Mouse (Mus musculus) hematopoietic stem cell, adult 5-6 weeks (primary cell): ENCODE results near the gene Stag3. TPM values are rescaled to one million over a fixed set of nuclear protein-coding genes. Genes with fewer than 3 reads are reported as not detected.
A peak's percentile ranks its signal among the peaks of the same experiment; 100 is the strongest.

Experiments
- ATAC-seq, 2 experiments: fragments of 125-278 bp in 1 of 2; replicated peaks in 1 of 2; 2 replicates each; pipeline ENCODE4 v1.8.0; 2016 to 2017; ENCODE audit warnings: inconsistent platforms in 2 of 2, mild to moderate bottlenecking in 2 of 2, moderate number of reproducible peaks in 2 of 2, low read depth in 1 of 2, moderate TSS enrichment in 1 of 2; ENCODE audit not compliant: low FRiP score in 2 of 2, poor library complexity in 2 of 2, severe bottlenecking in 2 of 2, insufficient read depth in 1 of 2, low TSS enrichment in 1 of 2
- total RNA-seq: library from RNA; stranded (forward); fragments of 172-1452, 232-1000 nt; gene quantifications from 2 replicates; pipeline ENCODE4 v1.2.3, GENCODE M21; 2017

Gene Stag3
- total RNA-seq, 1 experiment from 2014 or later, result 8.7 TPM

GRCm38 (mm10) chr5:138263260-138264206 is 16.5 kb upstream of the Stag3 start, which contains the start of gene BC037034:
Gene BC037034, minus strand, starts transcription at chr5:138264033.
- ATAC-seq, result peak; percentile 91 to 92

GRCm38 (mm10) chr5:138264207-138264578 is 15.8 kb upstream of the Stag3 start:
- peak; percentile 9; a peak in 1 of 4 replicates for ATAC-seq

- no peak for ATAC-seq
Measured at GRCm38 (mm10) chr5:138265712-138266111, 14.3 kb upstream of the Stag3 start.

GRCm38 (mm10) chr5:138267114-138267513 is 12.9 kb upstream of the Stag3 start:
- ATAC-seq, result no peak

- ATAC-seq, result no peak
Measured at GRCm38 (mm10) chr5:138268980-138269379, 11.1 kb upstream of the Stag3 start.

GRCm38 (mm10) chr5:138271232-138271631 is 8.8 kb upstream of the Stag3 start:
- no peak for ATAC-seq

GRCm38 (mm10) chr5:138272409-138272923 is 7.6 kb upstream of the Stag3 start, which contains the start of gene Gal3st4:
Gene Gal3st4, minus strand, starts transcription at chr5:138272840.
- ATAC-seq, result no peak

- ATAC-seq, result no peak
Measured at GRCm38 (mm10) chr5:138274186-138274585, 5.9 kb upstream of the Stag3 start.

GRCm38 (mm10) chr5:138275216-138276050 is 4.6 kb upstream of the Stag3 start:
- no peak for ATAC-seq

GRCm38 (mm10) chr5:138277994-138278393 is 2.0 kb upstream of the Stag3 start:
- no peak for ATAC-seq

- no peak for ATAC-seq
Measured at GRCm38 (mm10) chr5:138280425-138280768, 357 bp downstream of the Stag3 start.

- ATAC-seq, result no peak
Measured at GRCm38 (mm10) chr5:138280829-138281228, 789 bp downstream of the Stag3 start.

GRCm38 (mm10) chr5:138281798-138282197 is 1.8 kb downstream of the Stag3 start:
- no peak for ATAC-seq

- no peak for ATAC-seq
Measured at GRCm38 (mm10) chr5:138283540-138283939, 3.5 kb downstream of the Stag3 start.

- no peak for ATAC-seq
Measured at GRCm38 (mm10) chr5:138287861-138288260, 7.8 kb downstream of the Stag3 start.

- ATAC-seq, result no peak
Measured at GRCm38 (mm10) chr5:138291638-138292037, 11.6 kb downstream of the Stag3 start.

- no peak for ATAC-seq
Measured at GRCm38 (mm10) chr5:138294158-138294557, 14.1 kb downstream of the Stag3 start.

- no peak for ATAC-seq
Measured at GRCm38 (mm10) chr5:138299613-138300012, 19.6 kb downstream of the Stag3 start.
